Mouse (Mus musculus) cerebellum, adult 18-20 months (tissue): Measurements from ENCODE around the gene Rasgrf1.

ENCODE experiments used
- DNase-seq, 2 experiments: peaks; one replicate each; pipeline ENCODE4 v3.0.0; 2021

The Rasgrf1 gene

DNA sequence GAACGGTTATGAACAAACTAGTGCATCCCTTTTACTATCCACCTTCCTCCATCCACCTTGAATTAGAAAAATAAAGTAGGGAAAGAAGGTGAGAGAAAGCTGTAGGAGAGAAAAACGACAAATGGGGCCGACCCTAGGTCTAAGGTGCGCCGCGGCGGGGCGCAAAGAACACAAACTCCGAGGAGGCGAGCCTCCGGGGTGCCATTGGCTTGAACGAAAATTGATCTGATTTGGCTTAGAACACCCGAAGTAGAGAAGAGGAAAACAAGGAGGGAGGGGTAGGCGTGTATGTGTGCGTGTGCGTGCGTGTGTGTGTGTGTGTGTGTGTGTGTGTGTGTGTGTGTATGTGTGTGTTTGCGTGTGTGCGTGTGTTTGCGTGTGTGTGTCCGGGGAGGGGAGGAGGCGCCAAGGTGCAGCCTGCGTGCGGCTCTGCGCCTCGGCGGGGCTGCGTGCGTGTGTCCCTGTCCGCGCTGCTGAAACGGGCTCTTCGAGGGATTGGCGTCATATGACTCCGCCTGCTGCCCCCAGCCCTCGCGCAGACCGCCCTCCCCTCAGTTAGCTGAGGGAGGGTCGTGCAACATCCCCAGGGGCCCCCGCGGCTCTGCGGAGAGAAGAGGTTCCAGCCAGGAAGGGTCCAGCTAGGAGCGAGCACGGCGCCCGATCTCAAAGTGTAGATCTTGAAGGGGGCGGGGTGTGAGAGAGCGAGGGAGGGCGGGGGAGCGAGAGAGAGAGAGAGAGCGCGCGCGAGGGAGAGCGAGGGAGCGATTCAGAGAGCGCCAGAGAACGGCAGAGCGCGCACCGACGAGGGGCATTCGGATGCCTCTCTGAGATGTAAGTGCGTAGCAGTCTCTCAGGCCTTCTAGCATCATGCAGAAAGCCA lies at the start of gene Rasgrf1:
TSS of gene Rasgrf1 (plus strand) at position 778 of the 880 bp plus-strand sequence.
- peak; percentile 64 to 71 for DNase-seq

DNA sequence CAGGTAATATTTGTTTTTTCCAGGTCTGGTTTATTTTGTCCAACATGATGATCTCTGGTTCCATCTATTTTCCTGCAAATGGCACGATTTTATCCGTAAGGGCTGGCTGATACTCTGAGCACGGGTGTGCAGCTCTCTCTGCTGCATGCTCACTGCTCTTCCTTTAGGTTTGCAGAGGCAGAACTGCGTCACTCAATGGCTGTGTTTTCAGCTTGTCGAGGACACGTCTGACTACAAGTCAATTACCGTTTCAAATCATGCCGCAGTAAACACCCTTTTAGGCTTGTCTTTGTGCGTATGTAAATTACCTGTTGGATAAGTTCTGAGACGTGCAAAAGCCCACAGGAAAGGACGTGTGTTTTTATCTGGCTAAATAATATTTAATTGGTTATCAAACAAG lies 49.6 kb upstream of the Rasgrf1 start:
- no peak for DNase-seq

- DNase-seq, result no peak
Observed at GRCm38 (mm10) chr9:89860584-89860983, 49.1 kb upstream of the Rasgrf1 start.

- DNase-seq, result no peak
Observed at GRCm38 (mm10) chr9:89867141-89867540, 42.6 kb upstream of the Rasgrf1 start.

DNA sequence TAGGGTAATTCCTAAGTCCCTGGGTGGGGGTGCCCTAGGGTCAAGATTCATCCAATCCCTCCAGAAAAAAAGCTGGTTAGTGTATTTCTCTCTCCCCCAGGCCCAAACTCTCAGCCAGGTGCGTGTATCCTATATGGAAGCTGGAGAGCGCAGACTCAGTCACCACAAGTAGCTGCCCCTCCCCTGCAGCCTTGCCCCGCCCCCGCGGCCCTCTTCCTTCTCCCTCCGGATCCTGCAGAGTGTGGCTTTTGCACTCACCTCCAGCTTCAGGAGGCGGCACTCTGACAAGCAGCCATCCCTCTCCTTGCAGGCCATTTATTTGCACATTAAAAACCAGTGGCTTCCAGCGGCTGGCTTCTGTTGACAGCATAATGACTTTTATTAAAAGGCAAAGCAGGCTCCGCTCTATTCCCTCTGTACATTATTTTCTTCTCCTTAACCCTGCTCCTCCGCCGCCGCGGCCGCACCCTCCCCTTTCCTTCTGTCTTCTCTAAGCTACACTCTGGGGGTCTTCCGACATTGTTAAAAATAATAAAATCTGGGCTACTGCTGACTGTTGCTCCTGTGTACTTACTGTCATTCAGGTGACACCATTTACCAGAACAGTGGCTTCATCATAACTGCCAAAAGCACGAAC lies 41.5 kb upstream of the Rasgrf1 start:
- no peak for DNase-seq

DNA sequence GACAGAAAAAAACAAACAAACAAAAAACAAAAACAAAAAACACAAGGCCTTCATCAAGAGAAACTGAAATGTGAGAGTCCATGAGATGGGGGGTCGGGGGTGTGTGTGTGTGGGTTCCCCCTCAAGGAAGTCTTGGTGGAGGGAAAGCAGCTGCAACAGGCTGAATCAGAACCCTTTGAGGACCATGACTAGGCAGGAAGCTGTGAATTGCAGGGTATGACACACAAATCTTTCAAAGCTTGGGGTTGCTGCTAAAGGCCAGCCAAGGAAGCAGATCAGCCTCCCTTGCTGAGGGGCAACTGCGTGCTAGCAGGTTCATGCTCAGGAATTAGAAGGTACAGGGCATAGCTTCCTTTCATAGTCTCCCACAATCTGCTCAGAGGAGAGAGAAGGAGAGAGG lies 40.1 kb upstream of the Rasgrf1 start:
- no peak for DNase-seq

- DNase-seq, result no peak
Observed at GRCm38 (mm10) chr9:89870531-89871150, 39.1 kb upstream of the Rasgrf1 start.

DNA sequence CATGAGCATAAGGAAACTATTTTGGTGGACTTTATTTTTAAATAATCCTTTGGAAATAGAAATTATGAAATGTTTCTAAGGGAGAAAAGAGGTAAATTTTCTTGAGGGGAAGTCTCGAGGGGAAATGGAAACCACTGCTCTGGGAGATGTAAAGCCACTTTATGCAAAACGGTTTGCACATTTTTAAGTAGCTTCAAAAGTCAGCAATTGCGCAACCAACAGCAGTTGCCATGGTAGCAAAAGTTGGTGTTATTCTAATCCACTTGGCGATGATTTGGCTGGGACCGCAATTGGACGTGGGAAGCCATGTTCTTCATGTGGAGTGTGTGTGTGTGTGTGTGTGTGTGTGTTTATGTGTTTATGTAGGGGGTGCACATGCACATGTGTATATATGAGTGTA lies 37.6 kb upstream of the Rasgrf1 start:
- DNase-seq, result no peak

DNA sequence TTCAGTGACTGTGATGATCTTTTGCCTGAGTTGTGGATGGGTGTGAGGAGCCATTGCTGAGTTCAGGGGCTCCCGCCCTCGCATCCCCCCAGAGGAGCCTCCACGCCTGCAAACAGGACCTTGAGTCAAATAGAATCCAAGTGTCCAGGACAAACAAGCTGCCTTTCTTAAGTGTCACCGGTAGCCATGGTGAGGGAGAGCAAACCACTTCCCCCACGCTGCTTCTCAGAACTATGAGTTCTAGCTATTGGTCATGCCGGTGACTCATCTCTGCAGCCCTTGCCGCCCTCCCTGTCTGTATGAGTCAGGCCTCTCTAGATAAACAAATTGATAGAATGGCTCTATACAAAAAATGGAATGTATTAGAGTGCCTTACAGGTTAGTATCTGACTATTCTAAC lies 35.3 kb upstream of the Rasgrf1 start:
- no peak for DNase-seq

- no peak for DNase-seq
Observed at GRCm38 (mm10) chr9:89875551-89875950, 34.2 kb upstream of the Rasgrf1 start.

DNA sequence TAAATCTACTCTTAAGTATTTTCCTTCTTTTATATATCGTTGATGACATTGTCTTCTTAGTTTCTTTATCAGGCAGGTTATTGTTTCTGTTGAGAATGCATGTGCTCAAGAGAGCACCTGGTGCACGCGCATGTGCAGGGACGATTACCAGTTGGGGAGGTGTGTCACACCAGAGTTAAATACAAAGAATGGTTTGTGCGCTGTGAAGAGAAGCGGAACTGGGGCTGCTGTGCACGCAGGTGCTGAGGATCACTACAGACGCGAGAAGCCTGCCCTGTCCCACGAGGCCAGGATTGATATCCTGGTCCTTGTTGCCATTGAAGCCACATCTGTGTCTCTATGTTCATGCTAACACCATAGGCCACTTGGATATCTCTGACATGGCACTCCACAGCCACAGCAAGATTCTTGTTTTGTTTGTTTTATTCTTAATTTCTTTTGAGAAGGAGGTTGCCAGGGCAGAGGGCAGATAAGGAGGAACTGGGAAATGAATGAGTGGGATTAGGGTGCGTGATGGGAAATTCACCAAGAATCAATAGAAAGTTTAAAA lies 31.2 kb upstream of the Rasgrf1 start:
- DNase-seq, result no peak

GRCm38 (mm10) chr9:89879574-89879973 lies 30.1 kb upstream of the Rasgrf1 start:
- DNase-seq, result no peak

DNA sequence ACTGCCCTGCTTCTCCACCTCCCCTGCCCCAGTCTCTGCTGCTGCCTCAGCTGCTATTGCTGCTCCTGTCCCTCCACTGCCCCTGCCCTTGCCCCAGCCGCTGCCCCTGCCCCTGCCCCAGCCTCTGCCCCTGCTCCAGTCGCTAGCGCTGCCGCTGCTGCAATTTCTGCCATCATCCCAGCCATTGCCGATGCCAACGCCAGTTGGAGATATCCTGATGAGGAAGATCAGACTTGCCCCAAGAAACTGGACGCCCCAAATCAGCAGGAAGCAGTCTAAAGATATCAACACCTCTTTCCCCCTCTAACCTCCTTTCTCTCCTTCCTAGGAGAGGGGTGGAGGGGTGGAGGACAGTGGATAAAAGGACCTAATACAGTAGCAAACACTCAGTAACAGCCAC lies 28.2 kb upstream of the Rasgrf1 start:
- DNase-seq, result no peak

GRCm38 (mm10) chr9:89882583-89882982 lies 27.1 kb upstream of the Rasgrf1 start:
- DNase-seq, result no peak

DNA sequence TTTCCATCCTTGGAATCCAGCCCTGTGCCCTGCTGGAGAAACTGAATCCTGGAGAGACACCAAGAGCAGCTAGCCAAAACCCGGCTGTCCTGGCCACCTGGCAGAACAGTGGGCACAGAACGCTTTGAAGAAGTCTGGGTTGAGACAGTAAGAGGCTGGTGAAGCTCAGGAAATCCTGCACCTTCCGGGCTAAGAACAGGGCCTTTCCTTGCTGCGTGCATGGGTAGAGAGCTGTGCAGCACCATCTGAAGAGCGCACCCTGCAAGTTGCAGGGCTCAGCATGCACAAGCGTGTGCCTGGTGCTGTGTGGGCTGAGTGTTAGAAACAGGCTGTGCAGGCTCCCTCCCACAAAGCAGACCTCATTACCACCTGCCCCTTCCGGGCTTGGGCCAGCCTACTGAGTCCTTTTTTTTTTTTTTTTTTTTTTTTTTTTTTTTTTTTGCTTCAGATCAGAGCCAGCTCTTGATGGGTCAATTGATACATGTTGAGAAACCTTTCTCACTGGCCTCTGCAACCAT lies 23.9 kb upstream of the Rasgrf1 start:
- DNase-seq, result peak; percentile 71 to 74

GRCm38 (mm10) chr9:89891534-89892293 lies 18.0 kb upstream of the Rasgrf1 start:
- peak; percentile 18 to 32 for DNase-seq

GRCm38 (mm10) chr9:89892540-89893188 lies 17.0 kb upstream of the Rasgrf1 start:
- no peak for DNase-seq

DNA sequence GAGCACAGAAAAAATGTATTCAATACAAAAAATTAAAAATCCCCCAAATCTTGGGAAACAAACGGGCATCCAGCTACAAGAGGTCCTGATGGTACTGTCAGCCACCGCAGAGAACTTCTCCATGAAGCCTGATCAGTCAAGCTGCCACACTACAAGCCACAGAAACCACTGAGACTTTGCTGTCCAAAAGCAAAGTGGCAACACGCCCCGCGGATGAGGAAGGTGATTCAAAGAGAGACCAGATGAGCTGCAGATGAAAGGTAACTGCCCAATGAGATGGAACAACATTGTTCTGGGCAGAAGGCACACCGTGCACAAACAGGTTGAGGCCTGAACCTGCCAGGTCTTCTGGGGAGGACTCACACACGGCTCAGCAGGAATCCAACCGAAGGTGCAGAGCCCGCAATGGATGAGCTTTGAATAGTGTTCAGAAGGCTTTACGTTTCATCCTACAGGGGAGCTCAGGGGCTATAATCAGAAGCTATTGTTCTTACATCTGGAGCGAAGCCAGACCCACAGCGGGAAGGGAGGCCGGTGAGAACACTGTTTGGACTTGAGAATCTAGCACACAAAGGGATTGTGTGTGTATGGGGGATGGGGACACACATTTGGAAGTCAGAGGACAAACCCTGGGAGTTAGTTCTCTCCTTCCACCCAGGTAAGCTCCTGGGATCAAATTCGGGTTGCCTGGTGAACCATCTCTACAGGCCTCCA lies 9.4 kb upstream of the Rasgrf1 start:
- no peak for DNase-seq

DNA sequence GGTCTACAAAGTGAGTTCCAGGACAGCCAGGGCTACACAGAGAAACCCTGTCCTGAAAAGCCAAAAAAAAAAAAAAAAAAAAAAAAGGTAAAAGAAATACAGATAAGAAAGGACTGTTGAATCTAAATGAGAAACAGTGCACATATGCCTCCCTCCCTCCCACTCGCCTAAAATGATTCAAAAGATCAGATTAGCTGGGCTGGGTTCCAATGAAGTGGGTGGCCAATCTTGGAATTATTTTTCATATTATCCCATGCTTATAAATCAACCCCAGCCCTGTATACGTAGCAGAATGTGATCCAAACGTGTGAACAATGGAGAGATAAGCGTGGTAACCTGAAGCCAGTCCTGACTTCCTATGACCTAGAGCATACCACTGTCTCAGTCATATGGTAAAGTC lies 8.5 kb upstream of the Rasgrf1 start:
- no peak for DNase-seq

- DNase-seq, result no peak
Observed at GRCm38 (mm10) chr9:89902813-89903212, 6.9 kb upstream of the Rasgrf1 start.

DNA sequence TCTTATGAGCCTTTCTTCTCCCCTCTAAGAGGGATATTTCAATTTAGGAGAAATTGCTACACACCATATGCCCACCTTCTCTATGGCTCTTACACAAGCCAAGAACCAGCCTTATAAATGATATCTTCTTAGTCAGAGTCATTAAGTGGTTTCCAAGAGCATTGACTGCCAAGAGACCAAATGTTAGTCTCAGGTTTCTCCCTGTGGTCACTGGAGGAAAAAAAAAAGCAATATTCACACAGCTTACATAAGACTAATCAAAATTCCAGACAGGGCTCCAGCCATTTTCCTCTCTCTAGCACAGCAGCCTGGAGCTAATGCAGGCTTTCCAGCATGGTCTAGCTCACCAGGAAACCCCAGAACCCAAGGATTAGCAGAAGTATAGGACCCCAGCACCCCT lies 3.1 kb upstream of the Rasgrf1 start:
- DNase-seq, result no peak
